Mouse (Mus musculus) intestine, embryonic 14.5 days (tissue): ENCODE measurements around the gene Lmx1a. TPM values are rescaled to one million over a fixed set of nuclear protein-coding genes. Genes with fewer than 3 reads are reported as not detected.
A peak's percentile ranks its signal among the peaks of the same experiment; 100 is the strongest.

ENCODE experiments used
- ATAC-seq: fragments of 200-750 bp; cut with Nextera tagmentation; replicated peaks from 2 replicates; pipeline ENCODE4 v1.8.0; 2017; ENCODE audit warnings: low read depth, moderate number of reproducible peaks, moderate TSS enrichment, moderate library complexity; ENCODE audit not compliant: low FRiP score, low TSS enrichment
- DNase-seq: peaks from one replicate; pipeline ENCODE4 v3.0.0-alpha.2; 2018; ENCODE audit warnings: low spot score
- H3K27ac ChIP-seq: fragments of 300-500 bp; sonication (generic); 2 replicates; pipeline ENCODE4 v1.5.1; 2014; ENCODE audit warnings: low read depth, mild to moderate bottlenecking, control low read depth
- H3K27me3 ChIP-seq: fragments of 300-500 bp; sonication (generic); replicated peaks from 2 replicates; pipeline ENCODE4 v1.6.1; 2014; ENCODE audit warnings: low read length, control low read depth; ENCODE audit not compliant: control insufficient read depth, insufficient read depth
- H3K36me3 ChIP-seq: fragments of 300-500 bp; sonication (generic); 2 replicates; pipeline ENCODE4 v1.6.1; 2014; ENCODE audit warnings: low read length, control low read depth; ENCODE audit not compliant: control insufficient read depth, insufficient read depth
- H3K4me1 ChIP-seq: fragments of 300-500 bp; sonication (generic); replicated peaks from 2 replicates; pipeline ENCODE4 v1.6.1; 2014; ENCODE audit warnings: low read length, control low read depth, mixed read lengths; ENCODE audit not compliant: control insufficient read depth, insufficient read depth
- H3K4me2 ChIP-seq: fragments of 300-500 bp; sonication (generic); 2 replicates; pipeline ENCODE4 v1.6.1; 2014; ENCODE audit warnings: low read length
- H3K4me3 ChIP-seq: fragments of 300-500 bp; sonication (generic); 2 replicates; pipeline ENCODE4 v1.5.1; 2014; ENCODE audit warnings: low read depth, low read length, control low read depth, mixed read lengths
- H3K9ac ChIP-seq: fragments of 300-500 bp; sonication (generic); 2 replicates; pipeline ENCODE4 v1.6.1; 2014; ENCODE audit warnings: mild to moderate bottlenecking, low read length
- H3K9me3 ChIP-seq: fragments of 300-500 bp; sonication (generic); 2 replicates; pipeline ENCODE4 v1.6.1; 2016; ENCODE audit warnings: low read length, control low read depth; ENCODE audit not compliant: control insufficient read depth
- WGBS: fragments of 180-500 bp; shearing (Covaris S2); extraction: QIAGEN DNeasy Blood & Tissue Kit; methylation state at CpG from one replicate; pipeline ENCODE4 v1.1.7; 2014; 5-methylcytosine and 5-hydroxymethylcytosine counted together
- polyA plus RNA-seq: library from polyadenylated mRNA; unstranded; fragments of >200 nt; fragmentation: Nextera tagmentation; extraction: Ambion mirVana; gene quantifications from 2 replicates; pipeline ENCODE4 v1.2.1, GENCODE M21; 2014

Gene Lmx1a
- polyA plus RNA-seq, 1 experiment from 2014 or later = 0.41 TPM

DNA sequence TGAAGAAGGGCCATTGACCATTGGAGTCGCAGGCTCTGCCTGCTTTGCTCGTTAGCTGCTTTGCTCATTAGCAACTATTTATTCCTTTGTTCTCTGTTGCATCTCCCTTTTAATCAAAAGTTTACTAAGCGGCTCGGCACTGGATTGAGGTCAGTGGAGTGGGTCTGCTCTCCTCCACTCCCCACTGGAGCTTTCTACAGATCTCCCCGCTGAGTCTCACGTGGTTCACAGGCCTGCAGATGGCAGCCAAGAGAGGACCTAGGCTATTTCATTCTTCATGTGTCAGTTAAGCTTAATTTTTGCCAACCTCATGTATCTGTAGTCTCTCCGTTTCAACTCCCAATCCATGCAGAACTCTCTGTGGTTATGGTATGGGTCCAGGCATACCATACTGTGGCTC lies 16.5 kb downstream of the Lmx1a start:
- no peak overlapping the region for H3K4me3 ChIP-seq
- ATAC-seq = no peak

DNA sequence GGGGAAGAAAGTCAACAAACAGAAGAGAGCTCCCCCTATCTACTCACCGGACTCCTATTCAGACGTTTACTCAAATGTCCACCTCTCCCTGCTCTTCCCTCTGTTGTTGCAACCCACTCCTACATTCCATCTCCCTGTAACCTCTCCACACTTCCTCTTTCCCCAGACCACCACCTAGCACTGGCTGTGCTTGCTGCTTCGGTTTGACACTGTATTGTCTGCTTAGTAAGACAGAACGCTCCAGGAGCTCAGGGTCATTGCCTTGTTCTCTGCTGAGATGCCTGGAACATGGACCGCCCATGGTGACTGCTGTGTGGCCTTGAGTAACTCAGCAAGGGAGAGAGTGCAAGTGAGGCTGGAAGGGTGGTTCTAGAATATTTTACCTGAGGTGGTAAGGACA lies 19.7 kb downstream of the Lmx1a start:
- no peak overlapping the region for H3K27ac ChIP-seq
- H3K36me3 ChIP-seq = no peaks in the 10 kb centered on the region
- H3K9ac ChIP-seq = no peak overlapping the region
- ATAC-seq = no peak
- H3K4me1 ChIP-seq = no peaks in the 10 kb centered on the region
- peak; percentile 16 for DNase-seq
- H3K4me2 ChIP-seq = no peak overlapping the region
- H3K27me3 ChIP-seq = 0 out of 2 replicates have a peak, but pooled peaks cover 2% of the 10 kb centered on the region
- H3K9me3 ChIP-seq = no peaks in the 10 kb centered on the region
- no peak overlapping the region for H3K4me3 ChIP-seq
- WGBS = 58% methylated on average over 5 of the region's 5 CpGs

More for the DNA sequence above, 16.5 kb downstream of the Lmx1a start:
- H3K4me1 ChIP-seq = no peaks in the 10 kb centered on the region
- peaks cover 4% of the 10 kb centered on the region; the same call in 1 of the 2 replicates for H3K9me3 ChIP-seq
- no peak overlapping the region for H3K4me2 ChIP-seq
- no peaks in the 10 kb centered on the region for H3K27me3 ChIP-seq
- no peak overlapping the region for H3K9ac ChIP-seq
- no peaks in the 10 kb centered on the region for H3K36me3 ChIP-seq
- WGBS = 82% methylated on average over 7 of the region's 7 CpGs
- no peak overlapping the region for H3K27ac ChIP-seq
- DNase-seq = peak; percentile 13

DNA sequence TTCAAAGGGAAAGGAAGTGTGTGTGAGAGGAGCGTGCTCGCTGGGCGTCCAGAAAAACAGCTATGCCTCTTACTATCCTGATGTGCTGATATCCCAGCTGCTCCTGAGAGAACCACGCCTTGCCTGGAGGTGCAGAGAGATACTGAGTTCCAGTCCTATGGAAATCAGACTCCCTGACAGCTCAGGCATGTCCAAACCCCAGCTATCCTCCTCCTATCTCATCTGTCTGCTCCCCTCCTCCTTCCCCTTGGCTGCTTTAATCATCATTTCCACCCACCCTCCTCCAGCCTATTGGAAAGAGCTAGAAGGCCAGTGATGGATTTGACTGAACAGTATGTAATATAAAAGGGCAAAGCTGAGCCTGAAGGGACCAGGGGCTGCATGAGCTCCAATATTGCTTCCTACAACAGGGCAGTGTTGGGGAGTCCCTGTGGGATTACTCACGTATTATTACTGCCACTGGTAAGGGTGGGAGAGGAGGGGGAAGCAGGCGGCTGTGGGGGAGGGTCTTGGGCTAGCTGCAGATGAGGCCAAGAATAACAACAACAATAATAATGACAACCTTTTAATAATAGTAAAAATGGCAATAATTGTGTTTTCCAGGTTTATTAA lies 26.8 kb downstream of the Lmx1a start:
- ATAC-seq (no peak), DNase-seq (no peak)
- WGBS = 61% methylated on average over 6 of the region's 6 CpGs
- H3K9ac ChIP-seq = no peak overlapping the region
- no peaks in the 10 kb centered on the region for H3K9me3 ChIP-seq
- H3K4me1 ChIP-seq = no peaks in the 10 kb centered on the region
- no peak overlapping the region for H3K4me2 ChIP-seq
- H3K27ac ChIP-seq = no peak overlapping the region
- no peak overlapping the region for H3K4me3 ChIP-seq
- no peaks in the 10 kb centered on the region for H3K36me3 ChIP-seq
- H3K27me3 ChIP-seq = 0 out of 2 replicates have a peak, but pooled peaks cover 2% of the 10 kb centered on the region

DNA sequence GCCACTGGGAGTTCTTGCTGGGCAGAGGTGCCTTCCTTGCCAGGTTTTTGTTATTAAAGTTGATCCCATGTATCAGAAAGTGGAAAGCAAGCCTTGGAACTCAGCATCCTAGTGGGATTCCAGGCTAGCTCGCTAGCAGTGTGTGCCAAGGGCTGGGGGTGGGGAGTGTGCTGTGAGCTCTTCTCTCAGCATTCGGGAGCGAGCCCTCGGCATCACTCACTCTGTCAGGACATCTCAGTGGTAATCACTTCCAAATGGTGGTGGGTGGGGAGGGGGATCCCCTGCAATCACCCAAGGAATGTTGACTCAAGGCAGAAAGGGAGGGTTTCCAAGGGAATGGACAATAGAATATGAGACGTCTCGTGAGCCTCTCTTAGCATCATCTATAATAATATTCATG lies 45.4 kb downstream of the Lmx1a start:
- Histone ChIP-seq H3K27ac (no peak overlapping the region), H3K36me3 (no peaks in the 10 kb centered on the region), H3K4me2 (no peak overlapping the region), H3K9me3 (no peaks in the 10 kb centered on the region), H3K27me3 (no peaks in the 10 kb centered on the region), H3K4me1 (no peaks in the 10 kb centered on the region), H3K9ac (no peak overlapping the region), H3K4me3 (no peak overlapping the region)
- ATAC-seq (no peak), DNase-seq (no peak)
- WGBS = 11% methylated on average over 6 of the region's 6 CpGs

DNA sequence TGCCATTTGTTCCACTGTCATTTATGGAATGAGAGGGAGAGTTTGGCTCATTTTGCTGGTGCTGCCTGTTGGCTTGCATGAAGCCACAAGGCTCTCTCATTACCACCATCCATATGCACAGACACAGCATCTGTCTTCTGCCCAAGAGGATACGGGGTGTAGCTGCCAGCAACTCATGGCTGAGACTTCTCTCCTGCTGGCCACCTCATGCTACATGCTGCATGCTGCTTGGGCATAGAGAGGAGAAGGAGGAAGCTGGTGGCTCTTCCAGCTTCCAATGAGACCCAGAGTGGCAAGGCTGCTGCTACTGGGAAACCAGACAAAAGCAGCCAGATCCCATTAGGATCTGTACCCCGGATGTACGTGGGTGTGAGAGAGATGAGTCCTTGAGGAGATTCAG lies 47.8 kb downstream of the Lmx1a start:
- Histone ChIP-seq H3K4me2 (no peak overlapping the region), H3K9me3 (no peaks in the 10 kb centered on the region), H3K27ac (no peak overlapping the region), H3K9ac (no peak overlapping the region), H3K4me3 (no peak overlapping the region), H3K4me1 (no peaks in the 10 kb centered on the region), H3K27me3 (no peaks in the 10 kb centered on the region), H3K36me3 (no peaks in the 10 kb centered on the region)
- 82% methylated on average over 3 of the region's 3 CpGs for WGBS
- DNase-seq (no peak), ATAC-seq (no peak)

DNA sequence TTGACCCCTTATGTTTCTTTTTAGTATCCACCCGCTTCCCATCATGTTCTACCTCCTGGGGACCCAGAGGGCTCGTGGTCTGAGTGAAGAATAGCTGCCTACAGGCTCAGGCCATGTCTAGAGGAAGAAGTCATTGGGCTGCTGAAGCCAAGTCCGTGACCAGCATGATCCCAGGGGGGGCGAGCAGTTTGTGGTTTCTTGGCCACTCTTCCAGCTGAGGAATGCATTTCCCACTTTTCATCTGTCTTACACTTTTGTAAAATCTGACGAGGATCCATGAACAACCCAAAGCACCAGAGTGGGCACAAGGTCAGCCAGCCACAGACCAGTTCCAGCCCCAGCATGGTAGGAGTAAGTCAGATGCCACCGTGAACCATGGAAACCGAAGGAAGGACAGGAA lies 50.2 kb downstream of the Lmx1a start:
- ATAC-seq (no peak), DNase-seq (no peak)
- Histone ChIP-seq H3K27ac (no peak overlapping the region), H3K4me2 (no peak overlapping the region), H3K4me1 (no peaks in the 10 kb centered on the region), H3K36me3 (no peaks in the 10 kb centered on the region), H3K9ac (no peak overlapping the region), H3K9me3 (no peaks in the 10 kb centered on the region), H3K4me3 (no peak overlapping the region), H3K27me3 (no peaks in the 10 kb centered on the region)
- WGBS = 84% methylated on average over 7 of the region's 7 CpGs

DNA sequence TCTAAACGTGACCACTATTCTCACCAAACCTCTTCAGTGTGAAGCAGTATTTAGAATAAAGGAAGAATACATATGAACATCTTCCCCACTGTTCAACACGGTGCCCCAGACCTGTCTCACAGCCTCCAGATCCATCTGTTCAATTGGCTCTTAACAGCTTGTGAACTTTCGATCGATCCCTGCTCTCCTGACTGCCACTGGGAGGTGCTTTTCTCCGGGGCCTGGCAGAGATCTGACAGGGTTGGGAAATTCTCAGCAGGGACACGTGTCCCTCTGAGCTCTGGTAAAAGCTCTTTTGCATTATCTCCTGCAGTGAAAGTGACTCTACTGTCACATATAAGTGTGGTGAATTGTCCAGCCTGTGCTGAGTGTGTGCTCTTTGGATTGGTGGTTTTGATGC lies 57.6 kb downstream of the Lmx1a start:
- whole genome bisulfite sequencing = 42% methylated on average over 6 of the region's 6 CpGs
- ATAC-seq = no peak
- H3K36me3 ChIP-seq = no peaks in the 10 kb centered on the region

DNA sequence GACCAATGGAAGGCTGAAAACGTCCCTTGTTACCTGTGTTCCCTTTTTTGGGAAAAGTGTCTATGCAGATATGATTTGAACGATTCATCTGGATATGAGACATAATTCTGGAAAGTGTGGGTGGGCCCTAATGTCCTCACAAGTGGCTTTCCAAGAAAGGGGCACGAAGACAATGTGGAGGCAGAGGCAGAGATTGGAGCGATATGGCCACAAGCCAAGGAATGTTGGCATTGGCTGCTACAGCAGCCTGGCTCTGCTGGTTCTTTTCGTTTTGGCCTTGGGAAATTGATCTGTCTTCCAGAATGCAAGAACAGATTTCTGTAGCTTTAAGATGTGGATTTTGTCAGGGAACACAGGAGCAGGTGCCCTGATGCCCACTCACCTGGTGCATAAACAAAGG lies 63.6 kb downstream of the Lmx1a start:
- H3K27ac ChIP-seq = no peak overlapping the region
- DNase-seq (no peak), ATAC-seq (no peak)
- no peak overlapping the region for H3K4me3 ChIP-seq
- H3K27me3 ChIP-seq = no peaks in the 10 kb centered on the region
- no peaks in the 10 kb centered on the region for H3K4me1 ChIP-seq
- no peak overlapping the region for H3K4me2 ChIP-seq
- no peak overlapping the region for H3K9ac ChIP-seq
- H3K9me3 ChIP-seq = no peaks in the 10 kb centered on the region
- no peaks in the 10 kb centered on the region for H3K36me3 ChIP-seq
- WGBS = 76% methylated on average over 5 of the region's 5 CpGs

More for the DNA sequence above, 57.6 kb downstream of the Lmx1a start:
- H3K9me3 ChIP-seq = no peaks in the 10 kb centered on the region
- H3K4me3 ChIP-seq = no peak overlapping the region
- no peak overlapping the region for H3K4me2 ChIP-seq
- no peak overlapping the region for H3K9ac ChIP-seq
- no peak overlapping the region for H3K27ac ChIP-seq
- H3K4me1 ChIP-seq = no peaks in the 10 kb centered on the region
- DNase-seq = no peak
- no peaks in the 10 kb centered on the region for H3K27me3 ChIP-seq

DNA sequence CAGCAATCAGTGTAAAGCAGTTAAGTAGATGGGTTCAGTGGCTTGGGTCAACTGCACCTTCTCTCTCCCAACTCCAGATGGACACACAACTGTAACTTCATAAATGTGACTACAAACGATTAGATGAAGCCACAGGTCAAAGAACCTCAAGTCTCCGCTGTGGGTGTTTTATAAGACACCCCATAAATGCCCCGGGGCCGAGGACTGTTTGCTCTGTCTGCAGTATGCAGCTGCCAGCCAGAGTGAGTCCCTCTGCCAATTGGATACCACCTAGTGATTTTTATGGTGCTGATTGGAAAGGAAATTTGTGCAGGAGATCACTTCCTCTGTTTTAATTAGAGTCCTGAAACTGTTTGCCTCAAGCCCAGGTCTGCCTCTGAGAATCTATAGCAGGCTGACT lies 65.0 kb downstream of the Lmx1a start:
- H3K4me1 ChIP-seq = no peaks in the 10 kb centered on the region
- no peak for ATAC-seq
- H3K27ac ChIP-seq = no peak overlapping the region
- no peak overlapping the region for H3K9ac ChIP-seq
- H3K36me3 ChIP-seq = no peaks in the 10 kb centered on the region
- H3K27me3 ChIP-seq = no peaks in the 10 kb centered on the region
- WGBS = 66% methylated on average over 4 of the region's 4 CpGs
- no peak overlapping the region for H3K4me3 ChIP-seq
- no peak overlapping the region for H3K4me2 ChIP-seq
- H3K9me3 ChIP-seq = no peaks in the 10 kb centered on the region
- no peak for DNase-seq
